Mouse (Mus musculus) CH12.LX (cell line): ENCODE measurements around the gene Letm1. TPM values are rescaled to one million over a fixed set of nuclear protein-coding genes. Genes with fewer than 3 reads are reported as not detected.

Source experiments
- DNase-seq: peaks from one replicate; pipeline ENCODE4 v3.0.0-alpha.2; 2013; ENCODE audit errors: extremely low read depth
- H3K27ac ChIP-seq: 2 replicates; pipeline ENCODE4 v1.5.1; 2012; ENCODE audit warnings: low read depth, mild to moderate bottlenecking, control low read depth, moderate library complexity; ENCODE audit not compliant: insufficient read depth
- H3K27me3 ChIP-seq: replicated peaks from 2 replicates; pipeline ENCODE3; 2012; ENCODE audit warnings: inconsistent platforms
- H3K36me3 ChIP-seq, 2 experiments: replicated peaks in 1 of 2; 2 replicates each; pipeline versions ENCODE3 to v1.6.1; 2012; ENCODE audit warnings: inconsistent platforms in 1 of 2, low read length in 1 of 2, mild to moderate bottlenecking in 1 of 2, mixed read lengths in 1 of 2, moderate library complexity in 1 of 2; ENCODE audit not compliant: control insufficient read depth in 1 of 2, insufficient read depth in 1 of 2
- H3K4me1 ChIP-seq, 2 experiments: 2 replicates each; pipeline ENCODE4 v1.6.1; 2012; ENCODE audit warnings: inconsistent platforms in 1 of 2, moderate library complexity in 1 of 2; ENCODE audit not compliant: insufficient read depth in 2 of 2, control insufficient read depth in 1 of 2
- H3K4me2 ChIP-seq: 2 replicates; pipeline ENCODE4 v1.6.1; 2012; ENCODE audit warnings: low read depth, mild to moderate bottlenecking, control low read depth; ENCODE audit not compliant: poor library complexity, insufficient read depth, severe bottlenecking
- H3K4me3 ChIP-seq, 3 experiments: fragments of 150-350 bp in 1 of 3; sonication (generic) in 1 of 3; replicated peaks in 1 of 3; 2 replicates each; pipeline versions ENCODE3 to v1.5.1; 2011 to 2012; ENCODE audit warnings: low read depth in 2 of 3, low read length in 2 of 3, mild to moderate bottlenecking in 2 of 3, moderate library complexity in 2 of 3, control low read depth in 1 of 3, improper control_type of control experiment in 1 of 3, inconsistent platforms in 1 of 3, mixed read lengths in 1 of 3; ENCODE audit not compliant: poor library complexity in 1 of 3
- H3K79me2 ChIP-seq: replicated peaks from 2 replicates; pipeline ENCODE4 v1.6.1; 2012; ENCODE audit warnings: mild to moderate bottlenecking, moderate library complexity; ENCODE audit not compliant: control insufficient read depth, poor library complexity, insufficient read depth, severe bottlenecking; ENCODE audit errors: extremely low read depth
- H3K9ac ChIP-seq: 2 replicates; pipeline ENCODE4 v1.6.1; 2012; ENCODE audit warnings: low read depth, mild to moderate bottlenecking, control low read depth, moderate library complexity; ENCODE audit not compliant: insufficient read depth
- H3K9me3 ChIP-seq: replicated peaks from 2 replicates; pipeline ENCODE3; 2012; ENCODE audit warnings: low read length, inconsistent platforms, mixed read lengths
- BHLHE40 ChIP-seq: IDR thresholded peaks from 2 replicates; pipeline ENCODE4 v1.6.1; 2011; ENCODE audit warnings: mild to moderate bottlenecking, low read depth, low read length, improper control_type of control experiment
- CTCF ChIP-seq, 2 experiments: IDR thresholded peaks in 1 of 2; conservative IDR thresholded peaks in 1 of 2; 2 replicates each; pipeline ENCODE4 v1.5.1; 2011 to 2012; ENCODE audit warnings: low read depth in 2 of 2, low read length in 2 of 2, improper control_type of control experiment in 1 of 2, inconsistent platforms in 1 of 2, mild to moderate bottlenecking in 1 of 2, moderate library complexity in 1 of 2
- E2F4 ChIP-seq: IDR thresholded peaks from 2 replicates; pipeline ENCODE4 v1.6.1; 2011; ENCODE audit warnings: low read depth, low read length, improper control_type of control experiment; ENCODE audit not compliant: insufficient replicate concordance
- IRF4 ChIP-seq: IDR thresholded peaks from 2 replicates; pipeline ENCODE4 v1.6.1; 2014; ENCODE audit warnings: low read depth, mild to moderate bottlenecking, inconsistent platforms, low read length, improper control_type of control experiment
- JUN ChIP-seq: IDR thresholded peaks from 2 replicates; pipeline ENCODE4 v1.6.1; 2011; ENCODE audit warnings: low read depth, mild to moderate bottlenecking, low read length, improper control_type of control experiment, moderate library complexity; ENCODE audit not compliant: insufficient read depth
- JUND ChIP-seq: conservative IDR thresholded peaks from 2 replicates; pipeline ENCODE4 v1.6.1; 2011; ENCODE audit warnings: low read depth, low read length, improper control_type of control experiment
- MAFK ChIP-seq: IDR thresholded peaks from 2 replicates; pipeline ENCODE4 v1.6.1; 2011; ENCODE audit warnings: low read length, improper control_type of control experiment; ENCODE audit not compliant: insufficient replicate concordance
- MYC ChIP-seq: IDR thresholded peaks from 2 replicates; pipeline ENCODE4 v1.6.1; 2011; ENCODE audit warnings: low read depth, mild to moderate bottlenecking, improper control_type of control experiment, low read length
- POLR2A ChIP-seq: IDR thresholded peaks from 2 replicates; pipeline ENCODE4 v1.6.1; 2011; ENCODE audit warnings: low read depth, mild to moderate bottlenecking, improper control_type of control experiment, low read length
- POLR2AphosphoS2 ChIP-seq: IDR thresholded peaks from 2 replicates; pipeline ENCODE4 v1.6.1; 2011; ENCODE audit warnings: low read depth, low read length, improper control_type of control experiment
- SMC3 ChIP-seq: IDR thresholded peaks from 2 replicates; pipeline ENCODE4 v1.6.1; 2011; ENCODE audit warnings: low read depth, low read length, improper control_type of control experiment
- TCF12 ChIP-seq: IDR thresholded peaks from 2 replicates; pipeline ENCODE4 v1.6.1; 2014; ENCODE audit warnings: low read depth, mild to moderate bottlenecking, inconsistent platforms, low read length, improper control_type of control experiment
- UBTF ChIP-seq: IDR thresholded peaks from 2 replicates; pipeline ENCODE4 v1.6.1; 2012; ENCODE audit warnings: low read depth, mild to moderate bottlenecking, inconsistent platforms, low read length, improper control_type of control experiment, moderate library complexity
- USF2 ChIP-seq: conservative IDR thresholded peaks from 2 replicates; pipeline ENCODE4 v1.6.1; 2011; ENCODE audit warnings: low read depth, low read length, improper control_type of control experiment
- ZC3H11A ChIP-seq: IDR thresholded peaks from 2 replicates; pipeline ENCODE4 v1.6.1; 2012; ENCODE audit warnings: low read depth, mild to moderate bottlenecking, inconsistent platforms, low read length, improper control_type of control experiment
- ZKSCAN1 ChIP-seq: IDR thresholded peaks from 2 replicates; pipeline ENCODE4 v1.6.1; 2012; ENCODE audit warnings: low read depth, inconsistent platforms, low read length, improper control_type of control experiment, borderline replicate concordance
- ZMIZ1 ChIP-seq: IDR thresholded peaks from 2 replicates; pipeline ENCODE4 v1.6.1; 2012; ENCODE audit warnings: low read depth, mild to moderate bottlenecking, inconsistent platforms, low read length, improper control_type of control experiment
- dilution Hi-C: fragments of 300-500 bp; cut with MboI; formaldehyde crosslinking; loops from 2 replicates; pipeline ENCODE4 v1.14.3; 2020; ENCODE audit warnings: low sequenced_read_pairs; ENCODE audit not compliant: extremely low pct_unique_long_range_greater_than_20kb, extremely low pct_ligation_motif_present
- in situ Hi-C: fragments of 300-500 bp; cut with MboI; formaldehyde crosslinking; loops from 3 replicates; pipeline ENCODE4 v1.14.3; 2019; ENCODE audit warnings: low sequenced_read_pairs, low pct_ligation_motif_present, low pct_unique_long_range_greater_than_20kb, mixed read lengths
- polyA plus RNA-seq: library from polyadenylated mRNA; unstranded; fragments of >175 nt; gene quantifications from 2 replicates; pipeline ENCODE4 v1.2.1, GENCODE M21; 2012; ENCODE audit warnings: low read depth; ENCODE audit not compliant: insufficient read length
- total RNA-seq, 2 experiments: library from RNA; depleted of rRNA; stranded (reverse); fragments of 300-350 nt in 1 of 2; fragments of >200 nt in 1 of 2; gene quantifications; 2 replicates each; pipeline ENCODE4 v1.2.3; 2012 to 2014

The Letm1 gene
- total and polyA plus RNA-seq, 3 experiments = 21.8 to 43.4 (median 27.6) TPM

- Histone ChIP-seq H3K4me3 (no peak overlapping the region), H3K27ac (no peak overlapping the region), H3K4me1 (no peaks in the 10 kb centered on the region), H3K9me3 (no peaks in the 10 kb centered on the region), H3K4me2 (no peak overlapping the region), H3K9ac (no peak overlapping the region), H3K79me2 (no peaks in the 10 kb centered on the region), H3K27me3 (no peaks in the 10 kb centered on the region), H3K36me3 (no peaks in the 10 kb centered on the region)
- in situ Hi-C loops (no loop called here), dilution Hi-C loops (no loop called here)
- no peak for TF ChIP-seq JUND
- no peak for TF ChIP-seq MYC
- TF ChIP-seq ZMIZ1 = no peak
- no peak for TF ChIP-seq MAFK
- TF ChIP-seq BHLHE40 = no peak
- no peak for DNase-seq
These were observed 9.5 kb upstream of the Letm1 start for GRCm38 (mm10) chr5:33791912-33792643.

GRCm38 (mm10) chr5:33782999-33783390, 378 bp upstream of the Letm1 start:
- H3K4me3 ChIP-seq = peak overlapping the region; percentile 71 to 93 (median 89)
- H3K4me1 ChIP-seq = peaks cover 3 to 23% of the 10 kb centered on the region in 2 experiments; a peak in 3 of 4 replicates
- DNase-seq = no peak
- no peaks in the 10 kb centered on the region for H3K9me3 ChIP-seq
- no peaks in the 10 kb centered on the region for H3K27me3 ChIP-seq
- dilution Hi-C loops (no loop called here), in situ Hi-C loops (loop anchor here (5.0 kb wide), 1 partner anchor 34 kb away; no protein-coding TSS in a partner anchor)
- H3K36me3 ChIP-seq = peaks cover 0 to 13% of the 10 kb centered on the region in 2 experiments
- TF ChIP-seq ZKSCAN1 (no peak), CTCF (conservative IDR thresholded peaks at IDR 0.05 in 1 of 2, IDR thresholded peaks at IDR 0.05 in 1 of 2; ENCODE audit: low read depth in 2 of 2, low read length in 2 of 2) (no peak), POLR2A (no peak), USF2 (no peak), SMC3 (no peak), TCF12 (no peak), POLR2AphosphoS2 (no peak), JUN (no peak), BHLHE40 (no peak), UBTF (no peak), ZC3H11A (no peak), IRF4 (no peak), ZMIZ1 (no peak), E2F4 (no peak), MAFK (no peak)
- no peak overlapping the region for H3K27ac ChIP-seq
- peak overlapping the region; percentile 28 for H3K9ac ChIP-seq
- H3K4me2 ChIP-seq = peak overlapping the region; percentile 58; the same call in 1 of the 2 replicates
- H3K79me2 ChIP-seq = no peaks in the 10 kb centered on the region
